Mouse (Mus musculus) ES-E14 (cell line): ENCODE results near the gene Trafd1. TPM values are rescaled to one million over a fixed set of nuclear protein-coding genes. Genes with fewer than 3 reads are reported as not detected.

Source experiments
- DNase-seq: peaks from one replicate; pipeline ENCODE4 v3.0.0-alpha.2; 2013; ENCODE audit warnings: low read depth, low spot score
- H3K27ac ChIP-seq: 2 replicates; pipeline ENCODE4 v1.5.1; 2012; ENCODE audit warnings: low read depth, mild to moderate bottlenecking, low read length, moderate library complexity, mixed read lengths; ENCODE audit not compliant: poor library complexity, insufficient read depth, severe bottlenecking
- H3K36me3 ChIP-seq: 2 replicates; pipeline ENCODE4 v1.6.1; 2012; ENCODE audit warnings: mild to moderate bottlenecking, low read length, moderate library complexity, mixed read lengths; ENCODE audit not compliant: control insufficient read depth, poor library complexity, insufficient read depth, severe bottlenecking
- H3K4me1 ChIP-seq, 2 experiments: fragments of 150-350 bp in 1 of 2; sonication (generic) in 1 of 2; 2 replicates each; pipeline ENCODE4 v1.6.1; 2012; ENCODE audit warnings: low read length in 2 of 2, mild to moderate bottlenecking in 1 of 2, mixed read lengths in 1 of 2; ENCODE audit not compliant: control insufficient read depth in 2 of 2, insufficient read depth in 2 of 2, poor library complexity in 1 of 2
- H3K4me3 ChIP-seq, 2 experiments: fragments of 150-350 bp in 1 of 2; sonication (generic) in 1 of 2; 2 replicates each; pipeline ENCODE4 v1.5.1; 2012; ENCODE audit warnings: low read length in 2 of 2, low read depth in 1 of 2, mild to moderate bottlenecking in 1 of 2, mixed read lengths in 1 of 2; ENCODE audit not compliant: insufficient read depth in 1 of 2, poor library complexity in 1 of 2, severe bottlenecking in 1 of 2
- H3K9ac ChIP-seq: 2 replicates; pipeline ENCODE4 v1.6.1; 2012; ENCODE audit warnings: low read depth, mild to moderate bottlenecking, low read length, mixed read lengths; ENCODE audit not compliant: poor library complexity, insufficient read depth, severe bottlenecking
- H3K9me3 ChIP-seq: fragments of 150-350 bp; sonication (generic); 2 replicates; pipeline ENCODE4 v1.6.1; 2012; ENCODE audit warnings: low read depth, mild to moderate bottlenecking, low read length; ENCODE audit not compliant: control insufficient read depth, insufficient read depth
- CHD2 ChIP-seq: IDR thresholded peaks from 2 replicates; pipeline ENCODE4 v1.6.1; 2014; ENCODE audit warnings: mild to moderate bottlenecking, low read depth, low read length, inconsistent platforms
- HCFC1 ChIP-seq: IDR thresholded peaks from 2 replicates; pipeline ENCODE4 v1.6.1; 2012; ENCODE audit warnings: low read length, inconsistent platforms, borderline replicate concordance; ENCODE audit not compliant: insufficient read depth
- MAFK ChIP-seq: IDR thresholded peaks from 2 replicates; pipeline ENCODE4 v1.6.1; 2014; ENCODE audit warnings: mild to moderate bottlenecking, low read depth, low read length, inconsistent platforms; ENCODE audit not compliant: insufficient read depth
- ZC3H11A ChIP-seq: IDR thresholded peaks from 2 replicates; pipeline ENCODE4 v1.6.1; 2012; ENCODE audit warnings: low read depth, mild to moderate bottlenecking, inconsistent platforms, low read length, borderline replicate concordance
- ZNF384 ChIP-seq: IDR thresholded peaks from 2 replicates; pipeline ENCODE4 v1.6.1; 2012; ENCODE audit warnings: low read depth, low read length, inconsistent platforms
- in situ Hi-C, 2 experiments: fragments of 600-800 bp; cut with MboI; formaldehyde crosslinking; loops; one replicate each; pipeline ENCODE4 v1.15.1; 2025; ENCODE audit warnings: low sequenced_read_pairs in 2 of 2, inconsistent platforms in 1 of 2; ENCODE audit not compliant: unreplicated experiment in 2 of 2
- total RNA-seq: library from RNA; depleted of rRNA; stranded (reverse); fragments of 300-350 nt; gene quantifications from 2 replicates; pipeline ENCODE4 v1.2.3, GENCODE M21; 2012

Gene Trafd1
- total RNA-seq, 1 experiment = 13.8 TPM

DNA sequence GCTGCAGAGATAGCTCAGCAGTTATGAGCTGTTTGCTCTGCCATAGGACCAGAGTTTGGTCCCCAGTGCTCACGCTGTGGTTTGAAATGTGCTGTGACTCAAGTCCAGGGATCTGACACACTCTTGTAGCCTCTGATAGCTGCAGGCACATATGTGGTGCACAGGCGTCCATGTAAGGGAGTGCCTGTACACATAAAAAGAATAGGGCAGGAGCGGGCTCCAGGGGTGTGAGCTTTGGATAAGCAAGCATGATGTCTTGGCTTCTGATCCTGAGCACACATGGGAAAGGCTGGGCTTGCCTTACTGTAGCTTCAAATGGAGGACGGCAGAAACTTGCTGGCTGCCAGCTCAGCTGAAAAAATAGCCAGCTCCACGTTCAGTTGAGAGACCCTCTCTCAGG lies 10.2 kb upstream of the Trafd1 start:
- TF ChIP-seq ZNF384 = no peak
- no peak for TF ChIP-seq ZC3H11A
- TF ChIP-seq MAFK = no peak
- no peak for TF ChIP-seq CHD2
- Histone ChIP-seq H3K9me3 (no peaks in the 10 kb centered on the region), H3K4me3 (no peak overlapping the region), H3K4me1 (peaks cover 2 to 11% of the 10 kb centered on the region in 2 experiments; a peak in 2 of 4 replicates), H3K27ac (no peak overlapping the region), H3K36me3 (peaks cover 3% of the 10 kb centered on the region; the same call in 1 of the 2 replicates), H3K9ac (no peak overlapping the region)
- no peak for DNase-seq
- in situ Hi-C loops = no loop called here

DNA sequence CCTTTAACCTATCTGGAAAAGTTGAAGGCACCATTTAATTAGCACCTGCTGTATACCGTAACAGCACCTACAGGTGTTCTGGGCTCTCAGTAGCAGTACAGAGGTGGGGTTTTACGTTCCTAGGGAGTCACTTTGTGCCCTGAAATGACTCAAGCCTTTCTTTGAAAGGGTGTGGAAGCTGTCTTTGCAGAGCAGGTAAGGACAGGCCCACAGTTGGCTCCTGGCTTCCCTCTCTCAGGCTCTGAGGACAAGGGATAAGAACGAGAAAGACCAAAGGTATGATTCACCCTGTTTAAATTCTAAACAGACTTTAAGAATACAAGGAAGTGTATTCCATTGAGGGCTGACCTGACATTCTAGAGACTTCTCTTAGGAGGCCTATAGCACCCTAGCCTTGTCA lies 8.0 kb upstream of the Trafd1 start:
- TF ChIP-seq CHD2 (no peak), ZC3H11A (no peak), ZNF384 (no peak), HCFC1 (no peak), MAFK (no peak)
- H3K9ac ChIP-seq = 0 out of 2 replicates have a peak overlapping the region, but pooled peaks have one; percentile 28
- no peaks in the 10 kb centered on the region for H3K36me3 ChIP-seq
- peaks cover 0 to 2% of the 10 kb centered on the region in 2 experiments; a peak in 1 of 4 replicates for H3K4me1 ChIP-seq
- no peak overlapping the region for H3K4me3 ChIP-seq
- H3K9me3 ChIP-seq = no peaks in the 10 kb centered on the region
- no peak overlapping the region for H3K27ac ChIP-seq
- in situ Hi-C loops = no loop called here
- no peak for DNase-seq

GRCm38 (mm10) chr5:121392667-121393380 lies 7.4 kb upstream of the Trafd1 start:
- Histone ChIP-seq H3K9ac (0 out of 2 replicates have a peak overlapping the region, but pooled peaks have one; percentile 28), H3K36me3 (no peaks in the 10 kb centered on the region), H3K4me3 (peak overlapping the region in 1 of 2 experiments; percentile 19; a peak in 2 of 4 replicates), H3K9me3 (no peaks in the 10 kb centered on the region), H3K4me1 (peaks cover 0 to 2% of the 10 kb centered on the region in 2 experiments; a peak in 1 of 4 replicates), H3K27ac (no peak overlapping the region)
- TF ChIP-seq HCFC1 = no peak
- TF ChIP-seq MAFK = no peak
- TF ChIP-seq ZC3H11A = no peak
- TF ChIP-seq CHD2 = no peak
- no peak for TF ChIP-seq ZNF384
- peak; percentile 61 for DNase-seq
- in situ Hi-C loops = no loop called here

GRCm38 (mm10) chr5:121389691-121390090 lies 4.3 kb upstream of the Trafd1 start:
- Histone ChIP-seq H3K9ac (no peak overlapping the region), H3K4me3 (no peak overlapping the region), H3K4me1 (peaks cover 2 to 3% of the 10 kb centered on the region in 2 experiments; a peak in 2 of 4 replicates), H3K27ac (no peak overlapping the region), H3K9me3 (no peaks in the 10 kb centered on the region), H3K36me3 (no peaks in the 10 kb centered on the region)
- TF ChIP-seq CHD2 (no peak), ZC3H11A (no peak), HCFC1 (no peak), ZNF384 (no peak), MAFK (no peak)
- no peak for DNase-seq
- in situ Hi-C loops = loop anchor here in 1 of 2 experiments (10.0 kb wide), 1 partner anchor 175 kb away; no protein-coding TSS in a partner anchor
